Mouse (Mus musculus) liver, embryonic 14.5 days (tissue): ENCODE results near the gene Cdkl1. TPM values are rescaled to one million over a fixed set of nuclear protein-coding genes. Genes with fewer than 3 reads are reported as not detected.

Experiments used
- ATAC-seq: fragments of 200-750 bp; cut with Nextera tagmentation; 2 replicates; pipeline ENCODE4 v1.8.0; 2017; ENCODE audit warnings: moderate number of reproducible peaks, mild to moderate bottlenecking, moderate library complexity; ENCODE audit not compliant: insufficient read depth
- DNase-seq, 3 experiments: peaks; one replicate each; pipeline ENCODE4 v3.0.0-alpha.2; 2012 to 2013; ENCODE audit warnings: low read depth in 3 of 3, low spot score in 3 of 3
- H3K27ac ChIP-seq: fragments of 300-500 bp; sonication (generic); 2 replicates; pipeline ENCODE4 v1.5.1; 2014; ENCODE audit warnings: moderate library complexity, mild to moderate bottlenecking, control low read depth, inconsistent platforms
- H3K27me3 ChIP-seq: fragments of 300-500 bp; sonication (generic); 2 replicates; pipeline ENCODE4 v1.6.1; 2014; ENCODE audit warnings: mild to moderate bottlenecking, low read length, moderate library complexity; ENCODE audit not compliant: control insufficient read depth, insufficient read depth
- H3K36me3 ChIP-seq: fragments of 300-500 bp; sonication (generic); replicated peaks from 2 replicates; pipeline ENCODE4 v1.6.1; 2014; ENCODE audit warnings: low read depth; ENCODE audit not compliant: control insufficient read depth, insufficient read depth
- H3K4me1 ChIP-seq, 2 experiments: fragments of 200-500 bp in 1 of 2; fragments of 300-500 bp in 1 of 2; sonication (generic) in 1 of 2; replicated peaks; 2 replicates each; pipeline ENCODE4 v1.6.1; 2012 to 2014; ENCODE audit warnings: antibody characterized with exemption in 1 of 2, inconsistent platforms in 1 of 2, low read length in 1 of 2; ENCODE audit not compliant: control insufficient read depth in 2 of 2, insufficient read depth in 2 of 2
- H3K4me2 ChIP-seq: fragments of 300-500 bp; sonication (generic); 2 replicates; pipeline ENCODE4 v1.6.1; 2014; ENCODE audit warnings: low read depth, mild to moderate bottlenecking, control low read depth, moderate library complexity
- H3K4me3 ChIP-seq, 2 experiments: fragments of 200-500 bp in 1 of 2; fragments of 300-500 bp in 1 of 2; sonication (generic) in 1 of 2; 2 replicates each; pipeline ENCODE4 v1.5.1; 2012 to 2014; ENCODE audit warnings: low read depth in 2 of 2, low read length in 2 of 2, mild to moderate bottlenecking in 2 of 2, control low read depth in 1 of 2, inconsistent platforms in 1 of 2, moderate library complexity in 1 of 2; ENCODE audit not compliant: insufficient read depth in 1 of 2
- H3K9ac ChIP-seq: fragments of 300-500 bp; sonication (generic); replicated peaks from 2 replicates; pipeline ENCODE4 v1.6.1; 2014; ENCODE audit warnings: mild to moderate bottlenecking, control low read depth, moderate library complexity
- H3K9me3 ChIP-seq: fragments of 300-500 bp; sonication (generic); 2 replicates; pipeline ENCODE4 v1.6.1; 2016; ENCODE audit warnings: low read length, mixed read lengths; ENCODE audit not compliant: control insufficient read depth
- CTCF ChIP-seq: IDR thresholded peaks from 2 replicates; pipeline ENCODE4 v1.5.1; 2016; ENCODE audit warnings: antibody characterized with exemption, low read depth, control low read depth
- EP300 ChIP-seq: IDR thresholded peaks from 2 replicates; pipeline ENCODE4 v1.6.1; 2016; ENCODE audit warnings: antibody characterized with exemption, low read depth
- WGBS: fragments of 180-500 bp; shearing (Covaris S2); extraction: QIAGEN DNeasy Blood & Tissue Kit; methylation state at CpG from one replicate; pipeline ENCODE4 v1.1.7; 2014; ENCODE audit not compliant: insufficient replicate concordance; 5-methylcytosine and 5-hydroxymethylcytosine counted together
- polyA plus RNA-seq, 2 experiments: library from polyadenylated mRNA; depleted of rRNA in 1 of 2; stranded (reverse) in 1 of 2; unstranded in 1 of 2; fragments of >200 nt; fragmentation: Nextera tagmentation in 1 of 2; extraction: Ambion mirVana in 1 of 2; gene quantifications; 2 replicates each; pipeline versions ENCODE4 v1.2.1 to v1.2.3; 2012 to 2014

The Cdkl1 gene
- polyA plus RNA-seq, 2 experiments: 0.80 to 1.4 TPM

DNA sequence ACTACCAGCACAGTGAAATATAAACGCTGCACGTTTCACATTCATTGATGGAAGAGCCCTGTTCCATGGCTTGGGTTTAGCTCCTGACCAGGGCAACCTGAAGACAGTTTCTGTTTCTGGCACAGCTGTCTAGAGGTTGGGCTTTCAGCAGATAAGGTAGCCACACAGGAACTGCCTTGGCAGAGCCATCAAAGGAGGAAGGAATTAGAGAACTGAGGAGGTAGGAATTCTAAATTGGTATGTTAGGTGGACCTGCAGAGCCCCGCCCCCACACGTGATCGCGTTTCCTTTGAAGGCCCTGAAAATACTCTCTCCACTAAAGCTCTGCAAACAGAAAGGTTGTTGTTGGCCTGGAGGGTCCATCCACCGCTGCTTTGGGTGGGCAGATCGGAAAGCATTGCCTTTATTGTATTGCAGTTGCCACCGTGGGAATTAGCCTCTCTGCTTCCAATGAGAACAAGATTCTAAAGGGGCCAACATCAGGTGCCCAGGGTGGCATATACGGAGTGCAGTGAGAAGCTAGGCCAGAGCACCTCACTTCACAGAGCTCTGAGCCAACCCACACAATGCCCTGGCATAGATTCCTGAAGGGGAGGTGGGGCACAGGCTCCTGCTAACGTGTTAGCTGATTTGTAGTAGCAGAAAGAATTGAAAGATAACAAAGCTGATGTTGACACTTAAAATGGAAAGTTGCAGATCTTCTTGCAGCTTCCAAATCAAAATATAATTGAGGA, 14.3 kb downstream of the Cdkl1 start:
- no peak overlapping the region for H3K4me3 ChIP-seq
- no peak overlapping the region; the same call in 1 of the 2 replicates for H3K9ac ChIP-seq
- no peak for ATAC-seq
- TF ChIP-seq EP300 (no peak), CTCF (no peak)
- H3K4me1 ChIP-seq: peaks cover 6 to 9% of the 10 kb centered on the region in 2 experiments
- 43% methylated on average over 11 of the region's 11 CpGs for WGBS
- H3K36me3 ChIP-seq: no peaks in the 10 kb centered on the region
- no peaks in the 10 kb centered on the region for H3K9me3 ChIP-seq
- DNase-seq: no peak
- no peaks in the 10 kb centered on the region for H3K27me3 ChIP-seq
- H3K4me2 ChIP-seq: no peak overlapping the region
- no peak overlapping the region for H3K27ac ChIP-seq

DNA sequence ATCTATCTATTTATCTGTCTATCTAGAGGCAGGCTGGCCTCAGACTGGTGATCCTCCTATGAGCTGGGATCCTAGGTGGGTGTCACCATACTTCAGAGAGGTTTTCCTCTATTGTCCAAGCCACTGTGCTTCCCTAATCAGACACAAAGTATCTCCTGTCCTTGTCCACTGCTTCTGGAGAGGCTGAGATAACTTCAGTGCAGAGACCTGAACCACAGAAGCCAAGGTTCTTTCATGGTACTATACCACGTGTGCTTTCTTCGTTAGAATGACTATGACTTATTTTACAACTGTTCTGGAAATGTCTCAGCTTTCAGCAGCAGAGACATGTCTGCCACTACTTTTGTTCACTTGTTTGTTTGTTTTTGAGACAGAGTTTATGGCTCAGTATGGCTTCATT, 22.2 kb downstream of the Cdkl1 start:
- H3K4me1 ChIP-seq: peaks cover 17 to 32% of the 10 kb centered on the region in 2 experiments
- H3K4me2 ChIP-seq: no peak overlapping the region
- no peak overlapping the region for H3K4me3 ChIP-seq
- TF ChIP-seq EP300 (no peak; the same call in 1 of the 2 replicates), CTCF (no peak)
- H3K9ac ChIP-seq: no peak overlapping the region; the same call in 1 of the 2 replicates
- ATAC-seq (peak; percentile 45; the same call in 1 of the 2 replicates), DNase-seq (no peak)
- 15% methylated on average over 2 of the region's 2 CpGs for WGBS
- H3K9me3 ChIP-seq: no peaks in the 10 kb centered on the region
- H3K36me3 ChIP-seq: no peaks in the 10 kb centered on the region
- H3K27me3 ChIP-seq: no peaks in the 10 kb centered on the region
- peak overlapping the region; percentile 25; the same call in 1 of the 2 replicates for H3K27ac ChIP-seq

DNA sequence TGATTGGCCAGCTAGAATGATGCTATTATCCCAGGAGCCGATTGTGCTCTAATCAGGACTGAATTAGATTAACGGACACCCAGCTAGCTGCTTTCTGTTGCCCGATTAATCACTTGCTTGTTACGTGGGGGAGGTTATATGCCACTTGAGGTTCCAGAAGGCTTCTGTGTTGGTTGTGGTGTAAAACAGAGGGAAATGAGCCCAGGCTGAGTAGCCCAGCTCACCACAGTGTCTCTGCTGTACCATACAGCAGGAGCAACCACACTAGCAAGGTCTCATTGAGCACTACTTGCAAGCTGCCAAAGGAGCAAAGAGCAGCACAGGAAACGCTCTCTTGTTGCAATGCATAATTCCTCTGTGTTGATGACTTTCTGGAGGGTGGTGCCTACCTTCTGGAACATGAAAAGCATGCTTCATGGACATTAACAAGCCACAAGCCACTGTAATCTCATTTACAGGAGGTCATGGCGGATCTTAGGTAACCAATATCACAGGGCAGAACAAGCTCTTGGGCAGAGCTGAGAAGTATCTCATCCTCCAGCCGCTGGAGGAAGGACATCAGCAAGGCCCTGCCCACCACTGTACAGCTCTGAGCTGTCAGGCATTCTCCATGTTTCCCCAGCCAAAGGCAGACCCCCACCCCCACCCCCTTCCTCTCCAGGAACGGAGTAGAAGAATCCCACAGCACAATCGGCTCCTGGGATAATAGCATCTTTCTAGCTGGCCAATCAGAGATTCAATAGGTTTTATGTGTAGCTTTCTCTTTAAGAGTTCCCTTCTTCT, 23.4 kb downstream of the Cdkl1 start:
- Histone ChIP-seq H3K9me3 (no peaks in the 10 kb centered on the region), H3K4me3 (no peak overlapping the region), H3K36me3 (no peaks in the 10 kb centered on the region), H3K27ac (peak overlapping the region; percentile 18; the same call in 1 of the 2 replicates), H3K4me2 (no peak overlapping the region), H3K4me1 (peaks cover 20 to 40% of the 10 kb centered on the region in 2 experiments), H3K27me3 (no peaks in the 10 kb centered on the region), H3K9ac (peak overlapping the region; percentile 23; the same call in 1 of the 2 replicates)
- WGBS: 49% methylated on average over 9 of the region's 9 CpGs
- no peak for DNase-seq
- ATAC-seq: no peak; the same call in 1 of the 2 replicates
- TF ChIP-seq EP300: no peak
- no peak for TF ChIP-seq CTCF

DNA sequence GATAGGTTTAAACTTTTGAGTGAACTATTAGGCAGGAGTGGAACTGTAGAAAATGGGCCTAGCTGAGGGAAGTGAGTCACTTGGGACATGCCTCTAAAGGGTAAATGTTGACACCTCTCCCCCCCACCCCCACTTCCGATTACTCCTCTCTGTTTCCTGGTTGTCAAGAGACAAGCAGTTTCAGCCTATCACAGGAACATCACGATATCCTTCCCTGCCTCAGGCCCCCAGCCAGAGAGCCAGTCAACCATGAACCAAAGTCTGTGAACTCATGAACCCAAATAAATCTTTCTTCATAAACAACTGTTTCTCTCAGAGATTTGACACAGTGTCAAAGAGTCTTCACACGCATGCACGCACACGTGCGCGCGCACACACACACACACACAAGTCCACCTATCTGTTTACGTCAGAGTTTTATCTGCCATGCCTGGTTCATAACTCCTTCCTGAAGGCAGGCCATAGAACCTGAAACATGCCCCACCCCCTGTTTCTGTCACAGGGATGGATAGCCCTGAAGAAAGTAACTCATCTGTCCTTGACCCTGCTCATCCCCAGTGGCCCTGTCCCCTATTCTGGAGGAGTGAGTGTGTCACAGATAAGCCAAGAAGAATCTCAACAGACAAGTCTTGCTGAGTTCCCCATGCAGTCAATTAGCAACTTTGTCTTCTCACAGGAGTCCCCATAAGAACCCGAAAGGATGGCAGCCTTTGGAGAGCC, 24.7 kb downstream of the Cdkl1 start:
- WGBS: 53% methylated on average over 10 of the region's 10 CpGs
- Histone ChIP-seq H3K36me3 (no peaks in the 10 kb centered on the region), H3K4me2 (no peak overlapping the region), H3K27me3 (no peaks in the 10 kb centered on the region), H3K27ac (peak overlapping the region; percentile 25; the same call in 1 of the 2 replicates), H3K4me1 (peaks cover 23 to 37% of the 10 kb centered on the region in 2 experiments), H3K9ac (no peak overlapping the region; the same call in 1 of the 2 replicates), H3K4me3 (no peak overlapping the region), H3K9me3 (no peaks in the 10 kb centered on the region)
- no peak for TF ChIP-seq EP300
- DNase-seq (no peak), ATAC-seq (0 out of 2 replicates have a peak, but pooled peaks have one; percentile 29)

DNA sequence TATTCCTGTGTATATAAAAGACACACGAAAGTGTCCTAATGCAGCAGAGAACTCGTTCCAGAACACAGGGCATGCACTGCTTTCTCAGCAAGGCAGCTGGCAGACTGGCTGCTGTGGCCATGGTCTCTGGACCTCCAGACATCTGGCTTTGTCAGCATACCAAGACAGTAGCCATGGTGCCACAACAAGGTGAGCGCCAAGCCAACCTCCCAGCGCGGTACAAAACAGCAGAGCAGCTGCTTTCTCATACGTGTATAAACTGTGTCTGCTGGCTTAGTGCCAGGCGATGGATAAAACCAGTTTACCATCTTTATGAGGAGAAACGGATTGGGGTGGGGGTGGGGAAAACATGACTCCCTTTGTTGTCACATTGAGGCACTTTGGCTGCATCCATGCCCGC, 25.5 kb downstream of the Cdkl1 start:
- Histone ChIP-seq H3K27me3 (no peaks in the 10 kb centered on the region), H3K36me3 (no peaks in the 10 kb centered on the region), H3K4me3 (no peak overlapping the region), H3K4me2 (no peak overlapping the region), H3K9ac (no peak overlapping the region), H3K27ac (no peak overlapping the region; the same call in 1 of the 2 replicates), H3K9me3 (no peaks in the 10 kb centered on the region), H3K4me1 (peaks cover 28 to 45% of the 10 kb centered on the region in 2 experiments)
- DNase-seq (no peak), ATAC-seq (no peak)
- no peak for TF ChIP-seq EP300
- TF ChIP-seq CTCF: no peak
- WGBS: 80% methylated on average over 9 of the region's 9 CpGs
